Mouse (Mus musculus) testis, adult 2 months (tissue): ENCODE measurements around the gene Tiam1.

Source experiments
- CTCF ChIP-seq: fragments of 200-500 bp; IDR thresholded peaks from 2 replicates; pipeline ENCODE4 v1.5.1; 2012; ENCODE audit warnings: low read depth, mild to moderate bottlenecking, inconsistent platforms, low read length, moderate library complexity; ENCODE audit not compliant: control insufficient read depth, insufficient read depth, insufficient replicate concordance
- POLR2A ChIP-seq: fragments of 200-500 bp; IDR thresholded peaks from 2 replicates; pipeline ENCODE4 v1.6.1; 2012; ENCODE audit warnings: low read depth, mild to moderate bottlenecking, inconsistent platforms, low read length, moderate library complexity; ENCODE audit not compliant: control insufficient read depth

- TF ChIP-seq POLR2A (no peak), CTCF (no peak)
These were observed 303.7 kb downstream of the Tiam1 start for GRCm38 (mm10) chr16:89839829-89840228.
